20 mouse cellular contexts compared by ENCODE assay signal in the genomic region with DNA sequence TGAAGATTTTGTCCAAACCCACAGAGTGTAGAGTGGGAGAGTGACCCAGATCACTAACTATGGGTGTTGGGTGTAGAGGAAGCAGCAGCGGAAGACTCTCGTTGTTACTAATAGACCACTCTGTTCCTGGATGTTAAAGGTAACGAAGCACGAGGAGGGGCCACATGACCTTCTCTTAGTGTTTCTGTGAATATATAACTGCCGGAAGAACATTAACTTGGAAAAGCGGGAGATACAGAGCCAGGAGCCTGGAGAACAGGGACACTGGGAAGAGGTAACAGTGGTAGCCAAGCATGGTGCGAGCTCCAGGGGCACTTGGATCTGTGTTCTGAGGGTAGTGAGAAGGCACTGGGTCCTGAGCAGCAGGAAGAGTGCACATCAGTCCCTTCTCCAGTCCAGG. TPM values are rescaled to one million over a fixed set of nuclear protein-coding genes. Genes with fewer than 3 reads are reported as not detected.
DNase-seq lines count a peak whose midpoint lies in the region; ATAC-seq and TF ChIP-seq lines count a peak whose summit lies in the region.
"Had no signal": no experiment of that assay in that cellular context is flagged by ENCODE, and none has a peak within 500 bp of the region (broad histone marks: within the 10 kb centered on the region; RNA-seq: fewer than 3 reads in every experiment).

No protein-coding gene starts in this region.

- ATAC-seq in liver, postnatal 0 days: peak; percentile 12; the same call in 1 of the 2 replicates
- no peak for ATAC-seq in forebrain, embryonic 15.5 days (replicated peaks)
- ATAC-seq: forebrain, postnatal 0 days had no signal

- TF ChIP-seq CTCF in liver, postnatal 0 days (IDR thresholded peaks at IDR 0.05; ENCODE audit: low read depth): no peak

- 82% methylated on average over 7 of the region's 7 CpGs for WGBS in liver, postnatal 0 days (ENCODE audit: insufficient replicate concordance)
- 87% methylated on average over 7 of the region's 7 CpGs for WGBS in forebrain, embryonic 15.5 days

- H3K27ac ChIP-seq in liver, postnatal 0 days (ENCODE audit: low read depth): no peak overlapping the region
- H3K27ac ChIP-seq in forebrain, embryonic 15.5 days (replicated peaks): no peak overlapping the region
- H3K27ac ChIP-seq: embryonic facial prominence, embryonic 13.5 days; forebrain, embryonic 12.5 days; gastrocnemius, adult 2 months had no signal

- peak; percentile 25 for DNase-seq in kidney, adult 18-20 months
- no peak for DNase-seq in kidney, postnatal 10 days
- DNase-seq in liver, postnatal 0 days: no peak
- no peak for DNase-seq in liver
- peak; percentile 35 to 56 for DNase-seq in kidney, postnatal 25 days
- no peak for DNase-seq in adrenal gland, adult (ENCODE audit: inconsistent age in 2 of 2, low spot score in 1 of 2)
- DNase-seq: adrenal gland, adult 2 months; adrenal gland, postnatal 25 days; cerebellum, adult 18-20 months; cerebellum, adult 9-11 months; cerebellum, postnatal 36 days; forebrain, postnatal 0 days; gastrocnemius, adult 2 months; gastrocnemius, postnatal 25 days; heart, postnatal 36 days had no signal

- no peaks in the 10 kb centered on the region for H3K36me3 ChIP-seq in liver, postnatal 0 days (replicated peaks; ENCODE audit: insufficient read depth, low read length)
- no peaks in the 10 kb centered on the region for H3K36me3 ChIP-seq in forebrain, embryonic 15.5 days
- H3K36me3 ChIP-seq: embryonic facial prominence, embryonic 13.5 days; forebrain, embryonic 12.5 days; heart, embryonic 12.5 days had no signal

- H3K9ac ChIP-seq in liver, postnatal 0 days (replicated peaks): no peak overlapping the region
- H3K9ac ChIP-seq in forebrain, embryonic 15.5 days (replicated peaks): no peak overlapping the region
- H3K9ac ChIP-seq: embryonic facial prominence, embryonic 13.5 days; forebrain, embryonic 12.5 days; forebrain, postnatal 0 days; heart, embryonic 12.5 days had no signal

- TF ChIP-seq EP300 in liver, postnatal 0 days (IDR thresholded peaks at IDR 0.05; ENCODE audit: low read depth): no peak

- no peaks in the 10 kb centered on the region for H3K9me3 ChIP-seq in liver, postnatal 0 days (ENCODE audit: low read length)
- H3K9me3 ChIP-seq in forebrain, embryonic 15.5 days: no peaks in the 10 kb centered on the region
- H3K9me3 ChIP-seq: embryonic facial prominence, embryonic 13.5 days; forebrain, embryonic 12.5 days; heart, embryonic 12.5 days had no signal

- no peak overlapping the region for H3K4me3 ChIP-seq in liver, postnatal 0 days (ENCODE audit: low read depth, low read length)
- H3K4me3 ChIP-seq in forebrain, embryonic 15.5 days: no peak overlapping the region
- H3K4me3 ChIP-seq: embryonic facial prominence, embryonic 13.5 days; forebrain, embryonic 12.5 days; gastrocnemius, adult 2 months; heart, embryonic 12.5 days had no signal

- H3K4me2 ChIP-seq in liver, postnatal 0 days (ENCODE audit: low read depth, low read length): no peak overlapping the region
- no peak overlapping the region for H3K4me2 ChIP-seq in forebrain, embryonic 15.5 days (replicated peaks)
- H3K4me2 ChIP-seq: embryonic facial prominence, embryonic 13.5 days; forebrain, embryonic 12.5 days; heart, embryonic 12.5 days had no signal

- H3K27me3 ChIP-seq in liver, postnatal 0 days (ENCODE audit: insufficient read depth, low read length): no peaks in the 10 kb centered on the region
- no peaks in the 10 kb centered on the region for H3K27me3 ChIP-seq in forebrain, embryonic 15.5 days
- H3K27me3 ChIP-seq: embryonic facial prominence, embryonic 13.5 days; forebrain, embryonic 12.5 days; heart, embryonic 12.5 days had no signal

- H3K4me1 ChIP-seq in liver, postnatal 0 days (ENCODE audit: insufficient read depth): no peaks in the 10 kb centered on the region
- no peaks in the 10 kb centered on the region for H3K4me1 ChIP-seq in forebrain, embryonic 15.5 days
- H3K4me1 ChIP-seq: embryonic facial prominence, embryonic 13.5 days; forebrain, embryonic 12.5 days; heart, embryonic 12.5 days had no signal

RNA-seq across cellular contexts. Expression of gene Gabbr2, which starts 38.7 kb away (rescaled TPM):
- 0.11 and 0.20 TPM in 2 replicates for polyA plus RNA-seq in liver, postnatal 0 days (2015; fragmentation: Nextera tagmentation; extraction: Ambion mirVana)
- 3.6 and 5.4 TPM in 2 replicates for polyA plus RNA-seq in forebrain, embryonic 15.5 days (2015; fragmentation: Nextera tagmentation; extraction: Ambion mirVana)
- polyA plus RNA-seq: C2C12 had no signal

Comparison
In these comparisons a context has a peak if more than half of its experiments do, and no peak if none do; other contexts are left out.
1. DNase-seq: peak in kidney, adult 18-20 months (single experiment) and kidney, postnatal 25 days (2 of 2); none in kidney, postnatal 10 days (single experiment), liver, postnatal 0 days (single experiment), liver (single experiment) and adrenal gland, adult (0 of 2).